Mouse (Mus musculus) CH12.LX (cell line): Measurements from ENCODE around the gene Tlx3. TPM values are rescaled to one million over a fixed set of nuclear protein-coding genes. Genes with fewer than 3 reads are reported as not detected.

ENCODE experiments used
- DNase-seq: peaks from one replicate; pipeline ENCODE4 v3.0.0-alpha.2; 2013; ENCODE audit errors: extremely low read depth
- H3K27ac ChIP-seq: 2 replicates; pipeline ENCODE4 v1.5.1; 2012; ENCODE audit warnings: low read depth, mild to moderate bottlenecking, control low read depth, moderate library complexity; ENCODE audit not compliant: insufficient read depth
- H3K27me3 ChIP-seq: replicated peaks from 2 replicates; pipeline ENCODE3; 2012; ENCODE audit warnings: inconsistent platforms
- H3K36me3 ChIP-seq, 2 experiments: replicated peaks in 1 of 2; 2 replicates each; pipeline versions ENCODE3 to v1.6.1; 2012; ENCODE audit warnings: inconsistent platforms in 1 of 2, low read length in 1 of 2, mild to moderate bottlenecking in 1 of 2, mixed read lengths in 1 of 2, moderate library complexity in 1 of 2; ENCODE audit not compliant: control insufficient read depth in 1 of 2, insufficient read depth in 1 of 2
- H3K4me1 ChIP-seq, 2 experiments: 2 replicates each; pipeline ENCODE4 v1.6.1; 2012; ENCODE audit warnings: inconsistent platforms in 1 of 2, moderate library complexity in 1 of 2; ENCODE audit not compliant: insufficient read depth in 2 of 2, control insufficient read depth in 1 of 2
- H3K4me2 ChIP-seq: 2 replicates; pipeline ENCODE4 v1.6.1; 2012; ENCODE audit warnings: low read depth, mild to moderate bottlenecking, control low read depth; ENCODE audit not compliant: poor library complexity, insufficient read depth, severe bottlenecking
- H3K4me3 ChIP-seq, 3 experiments: fragments of 150-350 bp in 1 of 3; sonication (generic) in 1 of 3; replicated peaks in 1 of 3; 2 replicates each; pipeline versions ENCODE3 to v1.5.1; 2011 to 2012; ENCODE audit warnings: low read depth in 2 of 3, low read length in 2 of 3, mild to moderate bottlenecking in 2 of 3, moderate library complexity in 2 of 3, control low read depth in 1 of 3, improper control_type of control experiment in 1 of 3, inconsistent platforms in 1 of 3, mixed read lengths in 1 of 3; ENCODE audit not compliant: poor library complexity in 1 of 3
- H3K79me2 ChIP-seq: replicated peaks from 2 replicates; pipeline ENCODE4 v1.6.1; 2012; ENCODE audit warnings: mild to moderate bottlenecking, moderate library complexity; ENCODE audit not compliant: control insufficient read depth, poor library complexity, insufficient read depth, severe bottlenecking; ENCODE audit errors: extremely low read depth
- H3K9ac ChIP-seq: 2 replicates; pipeline ENCODE4 v1.6.1; 2012; ENCODE audit warnings: low read depth, mild to moderate bottlenecking, control low read depth, moderate library complexity; ENCODE audit not compliant: insufficient read depth
- H3K9me3 ChIP-seq: replicated peaks from 2 replicates; pipeline ENCODE3; 2012; ENCODE audit warnings: low read length, inconsistent platforms, mixed read lengths
- BHLHE40 ChIP-seq: IDR thresholded peaks from 2 replicates; pipeline ENCODE4 v1.6.1; 2011; ENCODE audit warnings: mild to moderate bottlenecking, low read depth, low read length, improper control_type of control experiment
- CTCF ChIP-seq, 2 experiments: IDR thresholded peaks in 1 of 2; conservative IDR thresholded peaks in 1 of 2; 2 replicates each; pipeline ENCODE4 v1.5.1; 2011 to 2012; ENCODE audit warnings: low read depth in 2 of 2, low read length in 2 of 2, improper control_type of control experiment in 1 of 2, inconsistent platforms in 1 of 2, mild to moderate bottlenecking in 1 of 2, moderate library complexity in 1 of 2
- E2F4 ChIP-seq: IDR thresholded peaks from 2 replicates; pipeline ENCODE4 v1.6.1; 2011; ENCODE audit warnings: low read depth, low read length, improper control_type of control experiment; ENCODE audit not compliant: insufficient replicate concordance
- HCFC1 ChIP-seq: IDR thresholded peaks from 2 replicates; pipeline ENCODE4 v1.6.1; 2012; ENCODE audit warnings: low read depth, mild to moderate bottlenecking, inconsistent platforms, low read length, improper control_type of control experiment
- IRF4 ChIP-seq: IDR thresholded peaks from 2 replicates; pipeline ENCODE4 v1.6.1; 2014; ENCODE audit warnings: low read depth, mild to moderate bottlenecking, inconsistent platforms, low read length, improper control_type of control experiment
- JUN ChIP-seq: IDR thresholded peaks from 2 replicates; pipeline ENCODE4 v1.6.1; 2011; ENCODE audit warnings: low read depth, mild to moderate bottlenecking, low read length, improper control_type of control experiment, moderate library complexity; ENCODE audit not compliant: insufficient read depth
- KAT2A ChIP-seq: IDR thresholded peaks from 2 replicates; pipeline ENCODE4 v1.6.1; 2012; ENCODE audit warnings: low read length, improper control_type of control experiment, inconsistent platforms; ENCODE audit not compliant: insufficient replicate concordance
- MAX ChIP-seq: IDR thresholded peaks from 2 replicates; pipeline ENCODE4 v1.6.1; 2011; ENCODE audit warnings: low read length, improper control_type of control experiment
- MAZ ChIP-seq: IDR thresholded peaks from 2 replicates; pipeline ENCODE4 v1.6.1; 2012; ENCODE audit warnings: low read depth, mild to moderate bottlenecking, inconsistent platforms, low read length, improper control_type of control experiment, moderate library complexity
- MXI1 ChIP-seq: IDR thresholded peaks from 2 replicates; pipeline ENCODE4 v1.6.1; 2011; ENCODE audit warnings: mild to moderate bottlenecking, low read depth, low read length, improper control_type of control experiment
- MYC ChIP-seq: IDR thresholded peaks from 2 replicates; pipeline ENCODE4 v1.6.1; 2011; ENCODE audit warnings: low read depth, mild to moderate bottlenecking, improper control_type of control experiment, low read length
- NELFE ChIP-seq: IDR thresholded peaks from 2 replicates; pipeline ENCODE4 v1.6.1; 2011; ENCODE audit warnings: low read depth, low read length, improper control_type of control experiment
- POLR2A ChIP-seq: IDR thresholded peaks from 2 replicates; pipeline ENCODE4 v1.6.1; 2011; ENCODE audit warnings: low read depth, mild to moderate bottlenecking, improper control_type of control experiment, low read length
- RCOR1 ChIP-seq: conservative IDR thresholded peaks from 2 replicates; pipeline ENCODE4 v1.6.1; 2012; ENCODE audit warnings: low read depth, mild to moderate bottlenecking, inconsistent platforms, low read length, improper control_type of control experiment
- TCF12 ChIP-seq: IDR thresholded peaks from 2 replicates; pipeline ENCODE4 v1.6.1; 2014; ENCODE audit warnings: low read depth, mild to moderate bottlenecking, inconsistent platforms, low read length, improper control_type of control experiment
- UBTF ChIP-seq: IDR thresholded peaks from 2 replicates; pipeline ENCODE4 v1.6.1; 2012; ENCODE audit warnings: low read depth, mild to moderate bottlenecking, inconsistent platforms, low read length, improper control_type of control experiment, moderate library complexity
- USF1 ChIP-seq: IDR thresholded peaks from 2 replicates; pipeline ENCODE4 v1.6.1; 2014; ENCODE audit warnings: low read depth, mild to moderate bottlenecking, inconsistent platforms, low read length, improper control_type of control experiment
- USF2 ChIP-seq: conservative IDR thresholded peaks from 2 replicates; pipeline ENCODE4 v1.6.1; 2011; ENCODE audit warnings: low read depth, low read length, improper control_type of control experiment
- ZMIZ1 ChIP-seq: IDR thresholded peaks from 2 replicates; pipeline ENCODE4 v1.6.1; 2012; ENCODE audit warnings: low read depth, mild to moderate bottlenecking, inconsistent platforms, low read length, improper control_type of control experiment
- dilution Hi-C: fragments of 300-500 bp; cut with MboI; formaldehyde crosslinking; loops from 2 replicates; pipeline ENCODE4 v1.14.3; 2020; ENCODE audit warnings: low sequenced_read_pairs; ENCODE audit not compliant: extremely low pct_unique_long_range_greater_than_20kb, extremely low pct_ligation_motif_present
- in situ Hi-C: fragments of 300-500 bp; cut with MboI; formaldehyde crosslinking; loops from 3 replicates; pipeline ENCODE4 v1.14.3; 2019; ENCODE audit warnings: low sequenced_read_pairs, low pct_ligation_motif_present, low pct_unique_long_range_greater_than_20kb, mixed read lengths
- polyA plus RNA-seq: library from polyadenylated mRNA; unstranded; fragments of >175 nt; gene quantifications from 2 replicates; pipeline ENCODE4 v1.2.1, GENCODE M21; 2012; ENCODE audit warnings: low read depth; ENCODE audit not compliant: insufficient read length
- total RNA-seq, 2 experiments: library from RNA; depleted of rRNA; stranded (reverse); fragments of 300-350 nt in 1 of 2; fragments of >200 nt in 1 of 2; gene quantifications; 2 replicates each; pipeline ENCODE4 v1.2.3; 2012 to 2014

The Tlx3 gene
- total and polyA plus RNA-seq, 3 experiments = not detected

- Histone ChIP-seq H3K27ac (no peak overlapping the region), H3K9me3 (no peaks in the 10 kb centered on the region), H3K9ac (no peak overlapping the region), H3K4me2 (no peak overlapping the region), H3K36me3 (no peaks in the 10 kb centered on the region), H3K4me1 (peaks cover 0 to 8% of the 10 kb centered on the region in 2 experiments; a peak in 2 of 4 replicates), H3K27me3 (no peaks in the 10 kb centered on the region), H3K4me3 (no peak overlapping the region), H3K79me2 (no peaks in the 10 kb centered on the region)
- TF ChIP-seq MYC = no peak
- TF ChIP-seq KAT2A = no peak
- TF ChIP-seq USF2 = no peak
- TF ChIP-seq E2F4 = no peak
- TF ChIP-seq MAZ = no peak
- TF ChIP-seq IRF4 = no peak
- TF ChIP-seq USF1 = no peak
- TF ChIP-seq NELFE = no peak
- TF ChIP-seq UBTF = no peak
- no peak for TF ChIP-seq HCFC1
- no peak for TF ChIP-seq RCOR1
- no peak for TF ChIP-seq JUN
- no peak for TF ChIP-seq POLR2A
- no peak for TF ChIP-seq ZMIZ1
- in situ Hi-C loops (no loop called here), dilution Hi-C loops (no loop called here)
- DNase-seq = no peak
Observed at GRCm38 (mm10) chr11:33234134-33234533, 30.7 kb upstream of the Tlx3 start.

DNA sequence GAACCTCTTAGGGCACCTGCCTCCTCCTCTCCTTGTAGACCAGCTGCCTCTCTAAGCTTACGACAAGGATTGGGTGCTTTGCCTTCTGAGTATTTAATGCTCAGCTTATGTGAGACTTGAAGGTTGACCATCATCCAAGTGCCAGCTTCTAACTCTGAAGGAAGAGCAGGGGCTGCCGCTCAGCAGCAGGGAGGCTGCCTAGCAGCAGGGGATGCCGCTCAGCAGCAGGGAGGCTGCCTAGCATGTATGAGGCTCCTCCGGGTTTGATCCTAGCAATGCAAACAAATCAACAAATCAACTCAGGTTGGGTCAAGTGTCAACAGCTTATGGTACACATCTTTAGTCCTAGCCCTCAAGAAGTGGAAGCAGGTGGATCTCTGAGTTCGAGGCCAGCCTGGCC is 28.7 kb upstream of the Tlx3 start:
- no peak for DNase-seq
- Histone ChIP-seq H3K27me3 (no peaks in the 10 kb centered on the region), H3K9ac (no peak overlapping the region), H3K36me3 (no peaks in the 10 kb centered on the region), H3K4me1 (peaks cover 0 to 8% of the 10 kb centered on the region in 2 experiments; a peak in 2 of 4 replicates), H3K4me2 (no peak overlapping the region), H3K79me2 (no peaks in the 10 kb centered on the region), H3K9me3 (no peaks in the 10 kb centered on the region), H3K4me3 (no peak overlapping the region), H3K27ac (no peak overlapping the region)
- in situ Hi-C loops = no loop called here
- TF ChIP-seq BHLHE40 = no peak
- no peak for TF ChIP-seq MXI1
- no peak for TF ChIP-seq RCOR1
- TF ChIP-seq NELFE = no peak
- no peak for TF ChIP-seq TCF12
- no peak for TF ChIP-seq MAX
- TF ChIP-seq CTCF (conservative IDR thresholded peaks at IDR 0.05 in 1 of 2, IDR thresholded peaks at IDR 0.05 in 1 of 2; ENCODE audit: low read depth in 2 of 2, low read length in 2 of 2) = no peak
- dilution Hi-C loops = no loop called here
